Comparison of ENCODE assay signal across 19 mouse cellular contexts in the genomic region with DNA sequence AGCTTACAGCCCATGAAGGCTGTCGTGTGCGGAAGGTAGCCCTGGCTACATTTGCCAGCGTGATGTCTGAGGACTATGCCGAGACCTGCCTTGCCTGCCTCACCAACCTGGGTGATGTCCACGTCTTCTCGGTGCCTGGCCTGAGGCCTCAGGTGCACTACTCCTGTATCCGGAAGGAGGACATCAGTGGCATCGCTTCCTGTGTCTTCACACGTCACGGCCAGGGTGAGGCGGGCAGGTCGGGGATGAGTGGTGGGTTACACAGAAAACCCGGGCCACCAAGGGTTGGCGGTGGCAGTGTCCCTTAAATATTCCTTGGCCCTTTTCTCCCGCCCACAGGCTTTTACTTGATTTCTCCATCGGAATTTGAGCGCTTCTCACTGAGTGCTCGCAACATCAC. TPM values are rescaled to one million over a fixed set of nuclear protein-coding genes. Genes with fewer than 3 reads are reported as not detected.
DNase-seq lines count a peak whose midpoint lies in the region; ATAC-seq and TF ChIP-seq lines count a peak whose summit lies in the region.
"Had no signal": no experiment of that assay in that cellular context is flagged by ENCODE, and none has a peak within 500 bp of the region (broad histone marks: within the 10 kb centered on the region; RNA-seq: fewer than 3 reads in every experiment).

No protein-coding gene starts in this region.

- WGBS in liver, embryonic 12.5 days (ENCODE audit: insufficient replicate concordance): 89% methylated on average over 18 of the region's 18 CpGs

- TF ChIP-seq POLR2A in myocyte (IDR thresholded peaks at IDR 0.05; ENCODE audit: insufficient read length, low read depth): no peak

- peak; percentile 1 for DNase-seq in adrenal gland, adult 8-10 months
- DNase-seq in adrenal gland, postnatal 36 days: no peak
- DNase-seq in cerebellum, postnatal 25 days: peak; percentile 5 to 11
- no peak for DNase-seq in cerebellum, adult 9-10 months
- peak; percentile 3 for DNase-seq in liver
- DNase-seq: adrenal gland, postnatal 25 days; forebrain, postnatal 0 days; heart, postnatal 36 days had no signal

- no peak overlapping the region for H3ac ChIP-seq in myocyte (ENCODE audit: control insufficient read depth, insufficient read length)

- ATAC-seq in liver, embryonic 12.5 days: no peak
- ATAC-seq: activated CD4-positive, CD25-positive, alpha-beta regulatory T cell, adult 4 months; forebrain, embryonic 14.5 days; forebrain, postnatal 0 days; hindbrain, embryonic 16.5 days; intestine, embryonic 15.5 days had no signal

- no peaks in the 10 kb centered on the region for H3K27me3 ChIP-seq in liver, embryonic 12.5 days (replicated peaks)
- H3K27me3 ChIP-seq in myocyte (ENCODE audit: control insufficient read depth, insufficient read depth, insufficient read length): no peaks in the 10 kb centered on the region
- H3K27me3 ChIP-seq: embryonic facial prominence, embryonic 12.5 days; embryonic facial prominence, embryonic 15.5 days; hindbrain, embryonic 13.5 days; intestine, embryonic 15.5 days had no signal

- no peak overlapping the region for H3K4me3 ChIP-seq in liver, embryonic 12.5 days
- H3K4me3 ChIP-seq in myocyte: no peak overlapping the region
- H3K4me3 ChIP-seq: embryonic facial prominence, embryonic 12.5 days; embryonic facial prominence, embryonic 15.5 days; hindbrain, embryonic 10.5 days; hindbrain, embryonic 13.5 days; intestine, embryonic 15.5 days had no signal

- no peak overlapping the region for H3K4me2 ChIP-seq in liver, embryonic 12.5 days
- no peak overlapping the region for H3K4me2 ChIP-seq in myocyte (ENCODE audit: low read depth)
- H3K4me2 ChIP-seq: embryonic facial prominence, embryonic 12.5 days; embryonic facial prominence, embryonic 15.5 days; heart, embryonic 11.5 days; hindbrain, embryonic 13.5 days; intestine, embryonic 15.5 days had no signal

- H3K9me3 ChIP-seq in liver, embryonic 12.5 days (replicated peaks): no peaks in the 10 kb centered on the region
- H3K9me3 ChIP-seq: embryonic facial prominence, embryonic 12.5 days; embryonic facial prominence, embryonic 15.5 days; hindbrain, embryonic 10.5 days; hindbrain, embryonic 13.5 days; intestine, embryonic 15.5 days had no signal

- no peaks in the 10 kb centered on the region for H3K4me1 ChIP-seq in liver, embryonic 12.5 days
- H3K4me1 ChIP-seq: embryonic facial prominence, embryonic 12.5 days; hindbrain, embryonic 10.5 days; hindbrain, embryonic 13.5 days; intestine, embryonic 15.5 days had no signal

- no peaks in the 10 kb centered on the region for H3K79me2 ChIP-seq in myocyte (ENCODE audit: control insufficient read depth, insufficient read depth)

- H3K27ac ChIP-seq in liver, embryonic 12.5 days: no peak overlapping the region
- H3K27ac ChIP-seq: embryonic facial prominence, embryonic 12.5 days; embryonic facial prominence, embryonic 15.5 days; hindbrain, embryonic 10.5 days; hindbrain, embryonic 13.5 days; intestine, embryonic 15.5 days had no signal

- H3K9ac ChIP-seq in liver, embryonic 12.5 days: no peak overlapping the region
- H3K9ac ChIP-seq: embryonic facial prominence, embryonic 12.5 days; embryonic facial prominence, embryonic 15.5 days; forebrain, postnatal 0 days; hindbrain, embryonic 13.5 days; intestine, embryonic 15.5 days had no signal

- peaks cover 100% of the 10 kb centered on the region for H3K36me3 ChIP-seq in liver, embryonic 12.5 days
- peaks cover 11% of the 10 kb centered on the region for H3K36me3 ChIP-seq in myocyte (ENCODE audit: control insufficient read depth, insufficient read depth)

TF ChIP-seq in myocyte, 11 proteins besides CTCF, POLR2A, EP300 and RAD21:
- peak; percentile 70 for TF ChIP-seq POLR2AphosphoS2 (IDR thresholded peaks at IDR 0.05; ENCODE audit: insufficient read length, low read depth)
- TF ChIP-seq MYOD1 (IDR thresholded peaks at IDR 0.05; ENCODE audit: control insufficient read depth in 1 of 3, insufficient read length in 2 of 3, low read depth in 2 of 3): no peak

RNA-seq across cellular contexts. Expression of a gene that starts 12.5 kb away (rescaled TPM):
- total RNA-seq in adrenal gland, adult 8-10 months (2022): 10 to 100 TPM; 26.4 to 39.3 (median 32.0) TPM
- total RNA-seq in adrenal gland, postnatal 36 days (2021): 10 to 100 TPM; 23.6 to 24.7 TPM
- polyA plus RNA-seq in liver, embryonic 12.5 days (2016; fragmentation: Nextera tagmentation; extraction: Ambion mirVana): 20.2 and 22.1 TPM in 2 replicates
- polyA plus RNA-seq in myocyte (2012; fragmentation: generic; extraction: Trizol): 33.4 TPM

RNA-seq across cellular contexts. Expression of a gene that starts 15.0 kb away (rescaled TPM):
- 100 to 1,000 TPM; 162 to 185 (median 177) TPM for total RNA-seq in adrenal gland, adult 8-10 months (2022)
- 100 to 1,000 TPM; 137 to 162 TPM for total RNA-seq in adrenal gland, postnatal 36 days (2021)
- 41.7 and 43.1 TPM in 2 replicates for polyA plus RNA-seq in liver, embryonic 12.5 days (2016; fragmentation: Nextera tagmentation; extraction: Ambion mirVana)
- 247 TPM for polyA plus RNA-seq in myocyte (2012; fragmentation: generic; extraction: Trizol)

RNA-seq across cellular contexts. Expression of a gene that starts 16.2 kb away (rescaled TPM):
- total RNA-seq in adrenal gland, adult 8-10 months (2022): 10 to 100 TPM; 36.9 to 41.2 (median 38.8) TPM
- 10 to 100 TPM; 27.7 to 38.1 TPM for total RNA-seq in adrenal gland, postnatal 36 days (2021)
- polyA plus RNA-seq in liver, embryonic 12.5 days (2016; fragmentation: Nextera tagmentation; extraction: Ambion mirVana): 4.4 and 4.5 TPM in 2 replicates
- polyA plus RNA-seq in myocyte (2012; fragmentation: generic; extraction: Trizol): 49.7 TPM

Comparison
In these comparisons a context has a peak if more than half of its experiments do, and no peak if none do; other contexts are left out.
1. DNase-seq: peak in adrenal gland, adult 8-10 months (single experiment), cerebellum, postnatal 25 days (2 of 2) and liver (single experiment); none in adrenal gland, postnatal 36 days (0 of 2) and cerebellum, adult 9-10 months (single experiment).